Mouse (Mus musculus): Measurements from ENCODE around the gene Ephb1.

GRCm38 (mm10) chr9:102139181-102139580, 215.3 kb downstream of the Ephb1 start:
- TF ChIP-seq POLR2A (IDR thresholded peaks at IDR 0.05; ENCODE audit: insufficient read depth, low read depth, low read length) (no peak), CTCF (IDR thresholded peaks at IDR 0.05; ENCODE audit: insufficient read depth, low read depth, low read length) (no peak)

Measured in olfactory bulb, adult 2 months (tissue).